Mouse (Mus musculus): ENCODE data around the gene Tasp1.
"Not testable (repeated sequence)": the region's sequence is repeated elsewhere in the genome, so short reads cannot be mapped to it uniquely, and the experiment has no call there.

Tasp1 gene

GRCm38 (mm10) chr2:140066353-140067314, at the start of gene Tasp1:
TSS of gene Tasp1 (minus strand) at chr2:140066805.
- peak; percentile 83 to 84 for DNase-seq (ENCODE audit: low spot score in 2 of 2)

GRCm38 (mm10) chr2:140113851-140114250, 47.2 kb upstream of the Tasp1 start:
- DNase-seq (ENCODE audit: low spot score in 2 of 2), result no peak

- DNase-seq (ENCODE audit: low spot score in 2 of 2), result no peak
Observed at GRCm38 (mm10) chr2:140108945-140109344, 42.3 kb upstream of the Tasp1 start.

GRCm38 (mm10) chr2:140107641-140108040, 41.0 kb upstream of the Tasp1 start:
- no peak for DNase-seq (ENCODE audit: low spot score in 2 of 2)

- DNase-seq (ENCODE audit: low spot score in 2 of 2), result no peak
Observed at GRCm38 (mm10) chr2:140104951-140105350, 38.3 kb upstream of the Tasp1 start.

GRCm38 (mm10) chr2:140100551-140101474, 34.2 kb upstream of the Tasp1 start:
- no peak for DNase-seq (ENCODE audit: low spot score in 2 of 2)

GRCm38 (mm10) chr2:140099971-140100370, 33.4 kb upstream of the Tasp1 start:
- DNase-seq (ENCODE audit: low spot score in 2 of 2), result no peak

GRCm38 (mm10) chr2:140097131-140097591, 30.6 kb upstream of the Tasp1 start:
- DNase-seq (ENCODE audit: low spot score in 2 of 2), result no peak

GRCm38 (mm10) chr2:140096034-140096433, 29.4 kb upstream of the Tasp1 start:
- no peak for DNase-seq (ENCODE audit: low spot score in 2 of 2)

- DNase-seq (ENCODE audit: low spot score in 2 of 2), result no peak
Observed at GRCm38 (mm10) chr2:140093433-140093832, 26.8 kb upstream of the Tasp1 start.

- DNase-seq (ENCODE audit: low spot score in 2 of 2), result no peak
Observed at GRCm38 (mm10) chr2:140084245-140084644, 17.6 kb upstream of the Tasp1 start.

GRCm38 (mm10) chr2:140080747-140081577, 14.4 kb upstream of the Tasp1 start:
- DNase-seq (ENCODE audit: low spot score in 2 of 2), result no peak

GRCm38 (mm10) chr2:140079284-140079683, 12.7 kb upstream of the Tasp1 start:
- not testable (repeated sequence) for DNase-seq (ENCODE audit: low spot score in 2 of 2)

GRCm38 (mm10) chr2:140078600-140079280, 12.1 kb upstream of the Tasp1 start:
- no peak for DNase-seq (ENCODE audit: low spot score in 2 of 2)

- DNase-seq (ENCODE audit: low spot score in 2 of 2), result no peak
Observed at GRCm38 (mm10) chr2:140077476-140077875, 10.9 kb upstream of the Tasp1 start.

GRCm38 (mm10) chr2:140075150-140075549, 8.5 kb upstream of the Tasp1 start:
- no peak for DNase-seq (ENCODE audit: low spot score in 2 of 2)

- DNase-seq (ENCODE audit: low spot score in 2 of 2), result no peak
Observed at GRCm38 (mm10) chr2:140067516-140067915, 911 bp upstream of the Tasp1 start.

GRCm38 (mm10) chr2:140065676-140066075, 929 bp downstream of the Tasp1 start:
- DNase-seq (ENCODE audit: low spot score in 2 of 2), result no peak

GRCm38 (mm10) chr2:140061481-140061880, 5.1 kb downstream of the Tasp1 start:
- DNase-seq (ENCODE audit: low spot score in 2 of 2), result no peak

GRCm38 (mm10) chr2:140060092-140060867, 6.3 kb downstream of the Tasp1 start:
- DNase-seq (ENCODE audit: low spot score in 2 of 2), result no peak
